Mouse (Mus musculus) stomach, embryonic 14.5 days (tissue): ENCODE measurements at regions not wholly inside any gene's neighbourhood (a gene's known extent, or its start where the extent isn't known, plus 50 kb on each side); places are given as distances from the start of the nearest gene placed in this dataset.

Experiments used
- ATAC-seq: fragments of 200-750 bp; cut with Nextera tagmentation; 2 replicates; pipeline ENCODE4 v1.8.0; 2017; ENCODE audit warnings: low read depth, moderate TSS enrichment; ENCODE audit not compliant: insufficient number of reproducible peaks, insufficient read depth, low FRiP score
- H3K27ac ChIP-seq: fragments of 300-500 bp; sonication (generic); 2 replicates; pipeline ENCODE4 v1.5.1; 2014; ENCODE audit warnings: mild to moderate bottlenecking, low read length, moderate library complexity, mixed read lengths
- H3K27me3 ChIP-seq: fragments of 300-500 bp; sonication (generic); 2 replicates; pipeline ENCODE4 v1.6.1; 2014; ENCODE audit warnings: low read length, control low read depth, mixed read lengths; ENCODE audit not compliant: control insufficient read depth, insufficient read depth
- H3K36me3 ChIP-seq: fragments of 300-500 bp; sonication (generic); 2 replicates; pipeline ENCODE4 v1.6.1; 2014; ENCODE audit warnings: mild to moderate bottlenecking, control low read depth, low read length, moderate library complexity, mixed read lengths; ENCODE audit not compliant: control insufficient read depth, insufficient read depth
- H3K4me1 ChIP-seq: fragments of 300-500 bp; sonication (generic); 2 replicates; pipeline ENCODE4 v1.6.1; 2014; ENCODE audit warnings: low read length, control low read depth, mixed read lengths; ENCODE audit not compliant: control insufficient read depth, insufficient read depth
- H3K4me2 ChIP-seq: fragments of 300-500 bp; sonication (generic); replicated peaks from 2 replicates; pipeline ENCODE4 v1.6.1; 2014; ENCODE audit warnings: low read depth, low read length, control low read depth
- H3K4me3 ChIP-seq: fragments of 300-500 bp; sonication (generic); 2 replicates; pipeline ENCODE4 v1.5.1; 2014; ENCODE audit warnings: low read depth, low read length, control low read depth
- H3K9ac ChIP-seq: fragments of 300-500 bp; sonication (generic); replicated peaks from 2 replicates; pipeline ENCODE4 v1.6.1; 2014; ENCODE audit warnings: low read depth, mild to moderate bottlenecking, control low read depth, low read length, moderate library complexity, mixed read lengths
- H3K9me3 ChIP-seq: fragments of 300-500 bp; sonication (generic); 2 replicates; pipeline ENCODE4 v1.6.1; 2016; ENCODE audit warnings: low read depth, low read length, control low read depth; ENCODE audit not compliant: control insufficient read depth
- WGBS: fragments of 180-500 bp; shearing (Covaris S2); extraction: QIAGEN DNeasy Blood & Tissue Kit; methylation state at CpG from one replicate; pipeline ENCODE4 v1.1.7; 2014; 5-methylcytosine and 5-hydroxymethylcytosine counted together

GRCm38 (mm10) chr2:17838381-17838680 is 107.1 kb upstream of the Nebl start:
- ATAC-seq = no peak
- Histone ChIP-seq H3K27me3 (no peaks in the 10 kb centered on the region), H3K4me2 (no peak overlapping the region), H3K36me3 (no peaks in the 10 kb centered on the region), H3K4me3 (no peak overlapping the region), H3K9me3 (no peaks in the 10 kb centered on the region), H3K4me1 (no peaks in the 10 kb centered on the region), H3K27ac (no peak overlapping the region), H3K9ac (no peak overlapping the region)
- WGBS = 71% methylated on average over 7 of the region's 7 CpGs

GRCm38 (mm10) chr2:17837541-17838380 is 106.5 kb upstream of the Nebl start:
- Histone ChIP-seq H3K27ac (no peak overlapping the region), H3K9me3 (peaks cover 2% of the 10 kb centered on the region; the same call in 1 of the 2 replicates), H3K36me3 (no peaks in the 10 kb centered on the region), H3K4me3 (no peak overlapping the region), H3K9ac (no peak overlapping the region), H3K4me1 (no peaks in the 10 kb centered on the region), H3K27me3 (no peaks in the 10 kb centered on the region), H3K4me2 (no peak overlapping the region)
- ATAC-seq = no peak
- 88% methylated on average over 14 of the region's 14 CpGs for WGBS

GRCm38 (mm10) chr2:17832726-17833125 is 101.5 kb upstream of the Nebl start:
- H3K4me1 ChIP-seq = no peaks in the 10 kb centered on the region
- no peak overlapping the region for H3K9ac ChIP-seq
- no peak overlapping the region for H3K4me3 ChIP-seq
- H3K27ac ChIP-seq = no peak overlapping the region
- WGBS = 85% methylated on average over 3 of the region's 3 CpGs
- H3K36me3 ChIP-seq = no peaks in the 10 kb centered on the region
- no peak overlapping the region for H3K4me2 ChIP-seq
- no peaks in the 10 kb centered on the region for H3K27me3 ChIP-seq
- peaks cover 3% of the 10 kb centered on the region; the same call in 1 of the 2 replicates for H3K9me3 ChIP-seq
- ATAC-seq = no peak

- Histone ChIP-seq H3K4me2 (no peak overlapping the region), H3K4me3 (no peak overlapping the region), H3K27ac (no peak overlapping the region), H3K9ac (no peak overlapping the region), H3K27me3 (no peaks in the 10 kb centered on the region), H3K9me3 (peaks cover 3% of the 10 kb centered on the region; the same call in 1 of the 2 replicates), H3K4me1 (no peaks in the 10 kb centered on the region), H3K36me3 (no peaks in the 10 kb centered on the region)
- ATAC-seq = no peak
- 89% methylated on average over 5 of the region's 5 CpGs for WGBS
These were observed 99.0 kb upstream of the Nebl start for GRCm38 (mm10) chr2:17830216-17830615.

- Histone ChIP-seq H3K27me3 (no peaks in the 10 kb centered on the region), H3K9ac (no peak overlapping the region), H3K4me3 (no peak overlapping the region), H3K9me3 (no peaks in the 10 kb centered on the region), H3K27ac (no peak overlapping the region), H3K4me1 (no peaks in the 10 kb centered on the region), H3K36me3 (no peaks in the 10 kb centered on the region), H3K4me2 (no peak overlapping the region)
- ATAC-seq = no peak
- WGBS = 81% methylated on average over 2 of the region's 2 CpGs
These were observed 94.0 kb upstream of the Nebl start for GRCm38 (mm10) chr2:17825271-17825670.

- Histone ChIP-seq H3K4me1 (no peaks in the 10 kb centered on the region), H3K9me3 (no peaks in the 10 kb centered on the region), H3K27ac (no peak overlapping the region), H3K27me3 (no peaks in the 10 kb centered on the region), H3K36me3 (no peaks in the 10 kb centered on the region), H3K9ac (no peak overlapping the region), H3K4me2 (no peak overlapping the region), H3K4me3 (no peak overlapping the region)
- no peak for ATAC-seq
- 74% methylated on average over 5 of the region's 5 CpGs for WGBS
These were observed 92.9 kb upstream of the Nebl start for GRCm38 (mm10) chr2:17824176-17824575.

GRCm38 (mm10) chr2:17822621-17823006 is 91.3 kb upstream of the Nebl start:
- no peak overlapping the region for H3K4me3 ChIP-seq
- H3K27me3 ChIP-seq = no peaks in the 10 kb centered on the region
- H3K36me3 ChIP-seq = no peaks in the 10 kb centered on the region
- no peak overlapping the region for H3K9ac ChIP-seq
- H3K4me1 ChIP-seq = no peaks in the 10 kb centered on the region
- H3K4me2 ChIP-seq = no peak overlapping the region
- no peaks in the 10 kb centered on the region for H3K9me3 ChIP-seq
- no peak overlapping the region for H3K27ac ChIP-seq
- WGBS = 85% methylated on average over 4 of the region's 4 CpGs
- no peak for ATAC-seq

GRCm38 (mm10) chr2:17821878-17822620 is 90.8 kb upstream of the Nebl start:
- Histone ChIP-seq H3K4me3 (no peak overlapping the region), H3K9me3 (no peaks in the 10 kb centered on the region), H3K4me1 (no peaks in the 10 kb centered on the region), H3K4me2 (no peak overlapping the region), H3K27me3 (no peaks in the 10 kb centered on the region), H3K36me3 (no peaks in the 10 kb centered on the region), H3K27ac (no peak overlapping the region), H3K9ac (no peak overlapping the region)
- ATAC-seq = no peak
- 86% methylated on average over 13 of the region's 13 CpGs for WGBS
